Mouse (Mus musculus) neural tube, embryonic 11.5 days (tissue): ENCODE results near the gene Primpol. TPM values are rescaled to one million over a fixed set of nuclear protein-coding genes. Genes with fewer than 3 reads are reported as not detected.
A peak's percentile ranks its signal among the peaks of the same experiment; 100 is the strongest.

Experiments used
- ATAC-seq: fragments of 200-750 bp; cut with Nextera tagmentation; 2 replicates; pipeline ENCODE4 v1.8.0; 2017; ENCODE audit warnings: moderate number of reproducible peaks, mild to moderate bottlenecking, moderate TSS enrichment, moderate library complexity; ENCODE audit not compliant: insufficient read depth, low FRiP score, low TSS enrichment
- DNase-seq: peaks from one replicate; pipeline ENCODE4 v3.0.0-alpha.2; 2015; ENCODE audit warnings: low spot score
- H3K27ac ChIP-seq: fragments of 300-500 bp; sonication (generic); 2 replicates; pipeline ENCODE4 v1.5.1; 2014; ENCODE audit warnings: low read depth, mild to moderate bottlenecking, low read length
- H3K27me3 ChIP-seq: fragments of 300-500 bp; sonication (generic); 2 replicates; pipeline ENCODE4 v1.6.1; 2014; ENCODE audit warnings: mild to moderate bottlenecking, low read length, mixed read lengths; ENCODE audit not compliant: control insufficient read depth, insufficient read depth
- H3K36me3 ChIP-seq: fragments of 300-500 bp; sonication (generic); 2 replicates; pipeline ENCODE4 v1.6.1; 2014; ENCODE audit warnings: mild to moderate bottlenecking, low read length, moderate library complexity, mixed read lengths; ENCODE audit not compliant: control insufficient read depth, insufficient read depth
- H3K4me1 ChIP-seq: fragments of 300-500 bp; sonication (generic); 2 replicates; pipeline ENCODE4 v1.6.1; 2014; ENCODE audit warnings: low read length, mixed read lengths; ENCODE audit not compliant: control insufficient read depth, insufficient read depth
- H3K4me2 ChIP-seq: fragments of 300-500 bp; sonication (generic); 2 replicates; pipeline ENCODE4 v1.6.1; 2014; ENCODE audit warnings: low read depth, mild to moderate bottlenecking, moderate library complexity
- H3K4me3 ChIP-seq: fragments of 300-500 bp; sonication (generic); 2 replicates; pipeline ENCODE4 v1.5.1; 2014; ENCODE audit warnings: low read depth, low read length
- H3K9ac ChIP-seq: fragments of 300-500 bp; sonication (generic); 2 replicates; pipeline ENCODE4 v1.6.1; 2014; ENCODE audit warnings: mild to moderate bottlenecking, low read length
- H3K9me3 ChIP-seq: fragments of 300-500 bp; sonication (generic); 2 replicates; pipeline ENCODE4 v1.6.1; 2016; ENCODE audit warnings: low read length; ENCODE audit not compliant: control insufficient read depth
- WGBS: fragments of 180-500 bp; shearing (Covaris S2); extraction: QIAGEN DNeasy Blood & Tissue Kit; methylation state at CpG from one replicate; pipeline ENCODE4 v1.1.7; 2014; 5-methylcytosine and 5-hydroxymethylcytosine counted together
- polyA plus RNA-seq: library from polyadenylated mRNA; unstranded; fragments of >200 nt; fragmentation: Nextera tagmentation; extraction: Ambion mirVana; gene quantifications from 2 replicates; pipeline ENCODE4 v1.2.1, GENCODE M21; 2014

Gene Primpol
- 11.2 and 12.9 TPM in 2 replicates for polyA plus RNA-seq

GRCm38 (mm10) chr8:46616879-46617689 is at the start of gene Primpol, which contains the start of gene Casp3:
Gene Primpol (minus strand): TSS chr8:46617212.
Gene Casp3 (plus strand): TSS chr8:46617291.
- no peaks in the 10 kb centered on the region for H3K27me3 ChIP-seq
- under 1% methylated on average over 54 of the region's 54 CpGs for WGBS
- peak within 1 kb of the TSS; percentile 83 for H3K27ac ChIP-seq
- peak within 1 kb of the TSS; percentile 92 for H3K9ac ChIP-seq
- no peaks in the 10 kb centered on the region for H3K9me3 ChIP-seq
- DNase-seq (peak; percentile 98), ATAC-seq (peak; percentile 96)
- peaks cover 9% of the 10 kb centered on the region for H3K4me1 ChIP-seq
- no peaks in the 10 kb centered on the region for H3K36me3 ChIP-seq
- H3K4me2 ChIP-seq, result peak within 1 kb of the TSS; percentile 63
- H3K4me3 ChIP-seq, result peak within 1 kb of the TSS; percentile 85

- Histone ChIP-seq H3K4me3 (no peak overlapping the region), H3K4me2 (no peak overlapping the region), H3K4me1 (no peaks in the 10 kb centered on the region), H3K27ac (no peak overlapping the region), H3K9me3 (no peaks in the 10 kb centered on the region), H3K9ac (no peak overlapping the region), H3K27me3 (no peaks in the 10 kb centered on the region), H3K36me3 (no peaks in the 10 kb centered on the region)
- WGBS, result 73% methylated on average over 2 of the region's 2 CpGs
- no peak for DNase-seq
- ATAC-seq, result no peak
Measured at GRCm38 (mm10) chr8:46655919-46656318, 38.9 kb upstream of the Primpol start.

- DNase-seq, result no peak
- no peaks in the 10 kb centered on the region for H3K27me3 ChIP-seq
- ATAC-seq, result no peak
Measured at GRCm38 (mm10) chr8:46651872-46652271, 34.9 kb upstream of the Primpol start.

GRCm38 (mm10) chr8:46648421-46648820 is 31.4 kb upstream of the Primpol start:
- H3K4me2 ChIP-seq, result no peak overlapping the region
- ATAC-seq (no peak), DNase-seq (no peak)
- H3K27ac ChIP-seq, result no peak overlapping the region
- H3K9me3 ChIP-seq, result no peaks in the 10 kb centered on the region
- H3K4me3 ChIP-seq, result no peak overlapping the region
- no peaks in the 10 kb centered on the region for H3K4me1 ChIP-seq
- no peaks in the 10 kb centered on the region for H3K27me3 ChIP-seq
- no peak overlapping the region for H3K9ac ChIP-seq
- 87% methylated on average over 4 of the region's 4 CpGs for WGBS
- H3K36me3 ChIP-seq, result no peaks in the 10 kb centered on the region

More at GRCm38 (mm10) chr8:46651872-46652271, 34.9 kb upstream of the Primpol start:
- Histone ChIP-seq H3K9me3 (no peaks in the 10 kb centered on the region), H3K27ac (no peak overlapping the region), H3K4me2 (no peak overlapping the region), H3K4me1 (no peaks in the 10 kb centered on the region), H3K4me3 (no peak overlapping the region), H3K36me3 (no peaks in the 10 kb centered on the region), H3K9ac (no peak overlapping the region)
- WGBS, result 87% methylated on average over 9 of the region's 9 CpGs

- no peak for ATAC-seq
- H3K4me2 ChIP-seq, result no peak overlapping the region
- H3K9ac ChIP-seq, result no peak overlapping the region
- H3K9me3 ChIP-seq, result no peaks in the 10 kb centered on the region
- no peak for DNase-seq
- H3K36me3 ChIP-seq, result peaks cover 3% of the 10 kb centered on the region
- H3K4me1 ChIP-seq, result no peaks in the 10 kb centered on the region
- H3K27me3 ChIP-seq, result no peaks in the 10 kb centered on the region
- no peak overlapping the region for H3K4me3 ChIP-seq
- H3K27ac ChIP-seq, result no peak overlapping the region
- 89% methylated on average over 5 of the region's 5 CpGs for WGBS
Measured at GRCm38 (mm10) chr8:46641272-46641671, 24.3 kb upstream of the Primpol start.

GRCm38 (mm10) chr8:46639852-46640251 is 22.8 kb upstream of the Primpol start:
- Histone ChIP-seq H3K27ac (no peak overlapping the region), H3K9me3 (no peaks in the 10 kb centered on the region), H3K27me3 (no peaks in the 10 kb centered on the region), H3K9ac (no peak overlapping the region), H3K4me2 (no peak overlapping the region), H3K4me1 (no peaks in the 10 kb centered on the region), H3K4me3 (no peak overlapping the region), H3K36me3 (peaks cover 11% of the 10 kb centered on the region)
- no peak for DNase-seq
- ATAC-seq, result no peak
- WGBS, result 90% methylated on average over 5 of the region's 5 CpGs

- ATAC-seq (no peak), DNase-seq (no peak)
- WGBS, result 77% methylated on average over 6 of the region's 6 CpGs
- no peak overlapping the region for H3K4me2 ChIP-seq
- no peaks in the 10 kb centered on the region for H3K9me3 ChIP-seq
- no peak overlapping the region for H3K4me3 ChIP-seq
- H3K36me3 ChIP-seq, result peaks cover 13% of the 10 kb centered on the region
- no peak overlapping the region for H3K9ac ChIP-seq
- no peaks in the 10 kb centered on the region for H3K4me1 ChIP-seq
- no peak overlapping the region for H3K27ac ChIP-seq
- H3K27me3 ChIP-seq, result no peaks in the 10 kb centered on the region
Measured at GRCm38 (mm10) chr8:46639010-46639571, 22.1 kb upstream of the Primpol start.

- 96% methylated on average over 4 of the region's 4 CpGs for WGBS
- no peak overlapping the region for H3K27ac ChIP-seq
- DNase-seq (no peak), ATAC-seq (no peak)
- no peaks in the 10 kb centered on the region for H3K9me3 ChIP-seq
- H3K4me2 ChIP-seq, result no peak overlapping the region
- no peak overlapping the region for H3K9ac ChIP-seq
- peaks cover 10% of the 10 kb centered on the region for H3K36me3 ChIP-seq
- no peaks in the 10 kb centered on the region for H3K27me3 ChIP-seq
- no peak overlapping the region for H3K4me3 ChIP-seq
- no peaks in the 10 kb centered on the region for H3K4me1 ChIP-seq
Measured at GRCm38 (mm10) chr8:46630932-46631331, 13.9 kb upstream of the Primpol start.

- no peak overlapping the region for H3K9ac ChIP-seq
- H3K27me3 ChIP-seq, result no peaks in the 10 kb centered on the region
- no peak overlapping the region for H3K4me3 ChIP-seq
- peaks cover 9% of the 10 kb centered on the region for H3K36me3 ChIP-seq
- no peak overlapping the region for H3K4me2 ChIP-seq
- DNase-seq (no peak), ATAC-seq (no peak)
- no peak overlapping the region for H3K27ac ChIP-seq
- WGBS, result 98% methylated on average over 3 of the region's 3 CpGs
- H3K4me1 ChIP-seq, result no peaks in the 10 kb centered on the region
- H3K9me3 ChIP-seq, result no peaks in the 10 kb centered on the region
Measured at GRCm38 (mm10) chr8:46630422-46630821, 13.4 kb upstream of the Primpol start.
